Mouse (Mus musculus): ENCODE data around the gene Sdcbp2.

Sdcbp2 gene

GRCm38 (mm10) chr2:151571873-151572700 lies at the start of gene Sdcbp2:
TSS of gene Sdcbp2 (plus strand) at chr2:151572622.
- no peak for DNase-seq (ENCODE audit: low spot score in 2 of 2)

GRCm38 (mm10) chr2:151524324-151525041 lies 47.9 kb upstream of the Sdcbp2 start:
- no peak for DNase-seq (ENCODE audit: low spot score in 2 of 2)

GRCm38 (mm10) chr2:151525520-151525919 lies 46.9 kb upstream of the Sdcbp2 start:
- DNase-seq (ENCODE audit: low spot score in 2 of 2), result no peak

- DNase-seq (ENCODE audit: low spot score in 2 of 2), result no peak
These were observed 44.4 kb upstream of the Sdcbp2 start for GRCm38 (mm10) chr2:151528066-151528465.

GRCm38 (mm10) chr2:151529169-151529568 lies 43.3 kb upstream of the Sdcbp2 start:
- no peak for DNase-seq (ENCODE audit: low spot score in 2 of 2)

- no peak for DNase-seq (ENCODE audit: low spot score in 2 of 2)
These were observed 41.8 kb upstream of the Sdcbp2 start for GRCm38 (mm10) chr2:151530378-151531230.

GRCm38 (mm10) chr2:151533632-151534031 lies 38.8 kb upstream of the Sdcbp2 start:
- DNase-seq (ENCODE audit: low spot score in 2 of 2), result no peak

GRCm38 (mm10) chr2:151535961-151536617 lies 36.3 kb upstream of the Sdcbp2 start:
- no peak for DNase-seq (ENCODE audit: low spot score in 2 of 2)

GRCm38 (mm10) chr2:151536618-151536974 lies 35.8 kb upstream of the Sdcbp2 start:
- DNase-seq (ENCODE audit: low spot score in 2 of 2), result peak in 1 of 2 experiments; percentile 52

GRCm38 (mm10) chr2:151538646-151539045 lies 33.8 kb upstream of the Sdcbp2 start:
- DNase-seq (ENCODE audit: low spot score in 2 of 2), result no peak

GRCm38 (mm10) chr2:151542323-151543062 lies 29.9 kb upstream of the Sdcbp2 start, which contains the start of gene Fkbp1a:
TSS of gene Fkbp1a (plus strand) at chr2:151542483.
- DNase-seq (ENCODE audit: low spot score in 2 of 2), result peak; percentile 87 to 94

- DNase-seq (ENCODE audit: low spot score in 2 of 2), result no peak
These were observed 29.1 kb upstream of the Sdcbp2 start for GRCm38 (mm10) chr2:151543063-151543895.

GRCm38 (mm10) chr2:151544673-151545072 lies 27.7 kb upstream of the Sdcbp2 start:
- no peak for DNase-seq (ENCODE audit: low spot score in 2 of 2)

GRCm38 (mm10) chr2:151546571-151546970 lies 25.9 kb upstream of the Sdcbp2 start:
- no peak for DNase-seq (ENCODE audit: low spot score in 2 of 2)

- DNase-seq (ENCODE audit: low spot score in 2 of 2), result no peak
These were observed 22.8 kb upstream of the Sdcbp2 start for GRCm38 (mm10) chr2:151549615-151550121.

GRCm38 (mm10) chr2:151562930-151563921 lies 9.2 kb upstream of the Sdcbp2 start:
- no peak for DNase-seq (ENCODE audit: low spot score in 2 of 2)

GRCm38 (mm10) chr2:151564006-151564405 lies 8.4 kb upstream of the Sdcbp2 start:
- no peak for DNase-seq (ENCODE audit: low spot score in 2 of 2)

- no peak for DNase-seq (ENCODE audit: low spot score in 2 of 2)
These were observed 7.4 kb upstream of the Sdcbp2 start for GRCm38 (mm10) chr2:151564986-151565385.
